Mouse (Mus musculus): ENCODE measurements around the gene Syne1. TPM values are rescaled to one million over a fixed set of nuclear protein-coding genes. Genes with fewer than 3 reads are reported as not detected.

Syne1 gene
- total and polyA plus RNA-seq, 2 experiments: 9.6 to 26.4 TPM

GRCm38 (mm10) chr10:5234721-5235501 is 316.4 kb downstream of the Syne1 start:
- Histone ChIP-seq H3K4me1 (ENCODE audit: control insufficient read depth, insufficient read depth, low read length) (no peaks in the 10 kb centered on the region), H3K79me2 (ENCODE audit: control insufficient read depth, insufficient read depth, low read length) (no peaks in the 10 kb centered on the region), H3K4me3 (ENCODE audit: insufficient read depth, low read depth, low read length) (no peak overlapping the region), H3K36me3 (ENCODE audit: control insufficient read depth, insufficient read depth, low read length) (peaks cover 5% of the 10 kb centered on the region; the same call in 1 of the 2 replicates), H3K9ac (ENCODE audit: low read depth, low read length) (no peak overlapping the region), H3K27me3 (ENCODE audit: control insufficient read depth, insufficient read depth, low read length) (no peaks in the 10 kb centered on the region), H3K27ac (replicated peaks; ENCODE audit: insufficient read depth, low read depth, low read length) (no peak overlapping the region)
- WGBS: 90% methylated on average over 9 of the region's 9 CpGs
- TF ChIP-seq POLR2A (IDR thresholded peaks at IDR 0.05; ENCODE audit: extremely low read depth, insufficient read depth, low read length): no peak
- no peak for TF ChIP-seq CTCF (IDR thresholded peaks at IDR 0.05; ENCODE audit: low read depth, low read length)
- DNase-seq (ENCODE audit: extremely low read depth, low read depth, low spot score): no peak

GRCm38 (mm10) chr10:5229129-5229528 is 322.2 kb downstream of the Syne1 start:
- WGBS: 95% methylated on average over 8 of the region's 8 CpGs
- Histone ChIP-seq H3K36me3 (ENCODE audit: control insufficient read depth, insufficient read depth, low read length) (peaks cover 3% of the 10 kb centered on the region; the same call in 1 of the 2 replicates), H3K79me2 (ENCODE audit: control insufficient read depth, insufficient read depth, low read length) (no peaks in the 10 kb centered on the region), H3K4me3 (ENCODE audit: insufficient read depth, low read depth, low read length) (no peak overlapping the region), H3K9ac (ENCODE audit: low read depth, low read length) (no peak overlapping the region), H3K27ac (replicated peaks; ENCODE audit: insufficient read depth, low read depth, low read length) (no peak overlapping the region), H3K4me1 (ENCODE audit: control insufficient read depth, insufficient read depth, low read length) (no peaks in the 10 kb centered on the region), H3K27me3 (ENCODE audit: control insufficient read depth, insufficient read depth, low read length) (no peaks in the 10 kb centered on the region)
- no peak for DNase-seq (ENCODE audit: extremely low read depth, low read depth, low spot score)
- TF ChIP-seq POLR2A (IDR thresholded peaks at IDR 0.05; ENCODE audit: extremely low read depth, insufficient read depth, low read length) (no peak), CTCF (IDR thresholded peaks at IDR 0.05; ENCODE audit: low read depth, low read length) (no peak)

GRCm38 (mm10) chr10:5227395-5228076 is 323.7 kb downstream of the Syne1 start:
- H3K9ac ChIP-seq (ENCODE audit: low read depth, low read length): no peak overlapping the region
- peak; percentile 26 for DNase-seq (ENCODE audit: extremely low read depth, low read depth, low spot score)
- peak; percentile 70 for TF ChIP-seq CTCF (IDR thresholded peaks at IDR 0.05; ENCODE audit: low read depth, low read length)
- TF ChIP-seq POLR2A (IDR thresholded peaks at IDR 0.05; ENCODE audit: extremely low read depth, insufficient read depth, low read length): no peak
- H3K4me3 ChIP-seq (ENCODE audit: insufficient read depth, low read depth, low read length): no peak overlapping the region
- no peaks in the 10 kb centered on the region for H3K27me3 ChIP-seq (ENCODE audit: control insufficient read depth, insufficient read depth, low read length)
- H3K27ac ChIP-seq (replicated peaks; ENCODE audit: insufficient read depth, low read depth, low read length): no peak overlapping the region
- H3K4me1 ChIP-seq (ENCODE audit: control insufficient read depth, insufficient read depth, low read length): no peaks in the 10 kb centered on the region
- no peaks in the 10 kb centered on the region; the same call in 1 of the 2 replicates for H3K36me3 ChIP-seq (ENCODE audit: control insufficient read depth, insufficient read depth, low read length)
- WGBS: 82% methylated on average over 20 of the region's 20 CpGs
- no peaks in the 10 kb centered on the region for H3K79me2 ChIP-seq (ENCODE audit: control insufficient read depth, insufficient read depth, low read length)

GRCm38 (mm10) chr10:5215943-5216342 is 335.3 kb downstream of the Syne1 start:
- H3K4me1 ChIP-seq (ENCODE audit: control insufficient read depth, insufficient read depth, low read length): peaks cover 2% of the 10 kb centered on the region; the same call in 1 of the 2 replicates
- WGBS: 92% methylated on average over 1 of the region's 1 CpGs
- no peaks in the 10 kb centered on the region for H3K36me3 ChIP-seq (ENCODE audit: control insufficient read depth, insufficient read depth, low read length)
- no peak overlapping the region for H3K4me3 ChIP-seq (ENCODE audit: insufficient read depth, low read depth, low read length)
- H3K79me2 ChIP-seq (ENCODE audit: control insufficient read depth, insufficient read depth, low read length): no peaks in the 10 kb centered on the region
- TF ChIP-seq CTCF (IDR thresholded peaks at IDR 0.05; ENCODE audit: low read depth, low read length): no peak
- TF ChIP-seq POLR2A (IDR thresholded peaks at IDR 0.05; ENCODE audit: extremely low read depth, insufficient read depth, low read length): no peak
- no peak for DNase-seq (ENCODE audit: extremely low read depth, low read depth, low spot score)
- H3K27ac ChIP-seq (replicated peaks; ENCODE audit: insufficient read depth, low read depth, low read length): no peak overlapping the region
- no peak overlapping the region for H3K9ac ChIP-seq (ENCODE audit: low read depth, low read length)
- no peaks in the 10 kb centered on the region for H3K27me3 ChIP-seq (ENCODE audit: control insufficient read depth, insufficient read depth, low read length)

GRCm38 (mm10) chr10:5207905-5208641 is 343.2 kb downstream of the Syne1 start:
- Histone ChIP-seq H3K27ac (replicated peaks; ENCODE audit: insufficient read depth, low read depth, low read length) (no peak overlapping the region), H3K4me1 (ENCODE audit: control insufficient read depth, insufficient read depth, low read length) (peaks cover 2% of the 10 kb centered on the region; the same call in 1 of the 2 replicates), H3K79me2 (ENCODE audit: control insufficient read depth, insufficient read depth, low read length) (no peaks in the 10 kb centered on the region), H3K36me3 (ENCODE audit: control insufficient read depth, insufficient read depth, low read length) (0 out of 2 replicates have a peak, but pooled peaks cover 3% of the 10 kb centered on the region), H3K27me3 (ENCODE audit: control insufficient read depth, insufficient read depth, low read length) (no peaks in the 10 kb centered on the region), H3K4me3 (ENCODE audit: insufficient read depth, low read depth, low read length) (no peak overlapping the region), H3K9ac (ENCODE audit: low read depth, low read length) (no peak overlapping the region)
- no peak for TF ChIP-seq CTCF (IDR thresholded peaks at IDR 0.05; ENCODE audit: low read depth, low read length)
- TF ChIP-seq POLR2A (IDR thresholded peaks at IDR 0.05; ENCODE audit: extremely low read depth, insufficient read depth, low read length): no peak
- 42% methylated on average over 7 of the region's 7 CpGs for WGBS
- peak; percentile 21 for DNase-seq (ENCODE audit: extremely low read depth, low read depth, low spot score)

Data from liver, adult 2 months (tissue).